Mouse (Mus musculus) induced T-regulatory cell, adult 2 months (primary cell): ENCODE data around the gene Calm4.
"Not testable (repeated sequence)": the region's sequence is repeated elsewhere in the genome, so short reads cannot be mapped to it uniquely, and the experiment has no call there.

Source experiments
- DNase-seq: peaks from one replicate; pipeline ENCODE4 v3.0.0-alpha.2; 2012; ENCODE audit warnings: low read depth

The Calm4 gene

DNA sequence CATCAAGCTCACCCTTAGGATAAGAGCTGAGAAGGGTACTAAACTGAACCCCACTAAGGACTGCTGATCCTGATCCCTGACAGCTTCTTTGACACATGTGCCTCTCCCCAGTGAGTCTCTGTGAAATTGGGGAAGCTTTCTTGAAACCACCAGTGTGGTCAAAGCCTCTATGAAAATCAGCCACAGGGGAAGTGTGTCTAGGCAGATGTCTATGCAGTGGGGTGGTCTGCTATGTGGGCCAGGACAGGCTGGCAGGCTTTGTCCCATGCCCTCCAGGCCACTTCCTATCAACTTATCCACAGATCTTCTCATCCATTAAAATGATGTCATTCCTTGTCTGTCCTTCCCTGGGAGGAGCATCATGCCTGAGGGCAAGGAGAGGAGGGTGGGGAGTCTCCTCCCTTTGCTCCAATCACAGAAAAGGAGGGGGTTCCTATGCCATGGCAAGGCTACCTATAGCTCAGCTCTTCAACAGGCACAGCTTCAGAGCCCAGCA, at the start of gene Calm4:
TSS of gene Calm4 (plus strand) at position 446 of the 496 bp plus-strand sequence.
- DNase-seq = not testable (repeated sequence)

DNA sequence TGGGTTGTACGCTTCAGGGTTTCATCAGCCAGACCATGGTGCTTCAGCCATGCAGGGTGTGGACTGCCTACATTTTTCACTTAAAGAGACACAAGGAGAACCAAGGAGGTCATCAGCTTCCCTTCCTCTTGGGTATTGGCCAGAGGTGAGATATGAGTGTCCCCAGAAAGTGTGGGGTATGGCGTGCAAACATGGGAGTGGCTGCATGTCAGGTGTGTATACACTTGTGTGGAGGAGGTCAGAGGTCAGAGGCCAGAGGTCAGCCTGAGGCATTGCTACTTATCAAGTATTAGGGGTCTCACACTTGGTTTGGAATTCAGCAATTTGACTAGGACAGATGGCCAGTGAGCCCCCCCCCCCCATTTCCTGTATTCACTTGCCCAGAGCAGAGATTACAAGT, 49.0 kb upstream of the Calm4 start:
- no peak for DNase-seq

DNA sequence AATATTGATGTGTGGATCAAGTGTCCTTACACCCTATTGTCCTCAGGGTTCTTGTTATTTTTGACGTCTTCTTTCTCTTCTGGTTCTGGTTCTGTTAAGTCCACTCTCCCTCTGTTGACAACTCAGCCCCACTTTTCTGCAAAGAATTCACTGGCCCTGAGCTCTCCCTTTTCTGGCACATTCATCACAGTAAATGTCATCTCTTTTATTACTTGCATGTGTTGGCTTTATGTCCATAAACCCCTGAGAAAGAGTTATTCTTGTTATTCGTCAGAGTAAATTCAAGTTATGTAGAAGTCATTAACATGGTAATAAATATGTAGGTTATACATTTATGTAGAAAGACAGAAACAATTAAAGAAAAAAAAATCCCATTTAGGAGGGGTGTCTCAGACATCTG, 48.0 kb upstream of the Calm4 start:
- DNase-seq = no peak

DNA sequence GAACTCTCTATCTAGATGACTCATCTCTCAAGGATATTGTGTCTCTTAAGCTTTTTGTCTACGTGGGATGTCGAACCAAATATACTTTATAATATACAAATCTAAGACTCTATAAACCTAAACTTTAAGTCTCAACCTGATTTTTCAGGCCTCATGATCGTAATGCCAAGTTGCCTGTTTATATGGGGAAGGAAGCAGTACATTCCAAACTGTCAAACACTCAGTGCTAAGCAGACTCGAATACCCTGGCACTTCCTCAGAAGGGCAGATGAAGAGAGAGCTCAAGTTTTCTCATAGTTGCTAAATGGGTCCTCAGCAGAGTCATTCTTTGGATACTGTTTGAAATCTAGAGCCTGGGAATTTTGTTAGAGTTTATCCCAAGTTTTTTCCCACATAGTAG, 40.9 kb upstream of the Calm4 start:
- DNase-seq = no peak

DNA sequence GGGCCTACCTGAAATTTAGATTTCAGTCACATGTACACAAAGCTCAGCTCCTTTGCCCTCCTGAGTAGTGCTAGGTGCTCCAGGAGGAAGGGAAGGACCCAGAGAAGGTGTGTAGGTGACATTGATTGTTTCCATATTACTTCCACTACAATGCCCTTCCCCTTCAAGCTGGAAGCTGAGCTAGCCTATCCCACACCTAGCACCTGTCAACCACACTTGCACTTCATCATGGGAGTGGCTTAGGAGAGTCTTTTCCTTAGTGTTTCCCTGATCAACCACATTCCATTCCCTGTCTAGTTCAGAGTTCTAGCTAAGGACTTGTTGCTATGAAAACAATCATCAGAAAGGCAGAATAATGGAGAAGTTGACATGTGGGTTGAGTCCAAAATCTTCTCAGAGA, 38.8 kb upstream of the Calm4 start:
- DNase-seq = no peak

DNA sequence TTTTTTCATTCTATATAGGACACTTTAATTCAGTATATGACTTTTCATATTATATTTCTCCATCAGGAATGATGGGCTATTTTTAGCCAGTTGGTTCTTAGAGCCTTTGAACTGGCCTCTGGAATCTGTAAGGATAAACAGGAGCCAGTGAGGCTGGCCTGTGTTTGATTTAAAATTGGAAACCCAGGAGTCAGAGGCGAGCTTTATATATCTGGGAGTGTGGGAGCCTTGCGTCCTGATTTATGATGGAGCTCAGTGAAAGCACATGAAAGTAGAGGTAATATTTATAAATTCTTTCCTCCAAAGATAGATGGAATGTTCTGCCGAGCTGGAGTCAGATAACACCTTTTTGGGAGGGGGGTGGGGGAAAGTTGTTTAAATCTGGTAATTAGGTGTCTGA, 38.2 kb upstream of the Calm4 start:
- DNase-seq = no peak

DNA sequence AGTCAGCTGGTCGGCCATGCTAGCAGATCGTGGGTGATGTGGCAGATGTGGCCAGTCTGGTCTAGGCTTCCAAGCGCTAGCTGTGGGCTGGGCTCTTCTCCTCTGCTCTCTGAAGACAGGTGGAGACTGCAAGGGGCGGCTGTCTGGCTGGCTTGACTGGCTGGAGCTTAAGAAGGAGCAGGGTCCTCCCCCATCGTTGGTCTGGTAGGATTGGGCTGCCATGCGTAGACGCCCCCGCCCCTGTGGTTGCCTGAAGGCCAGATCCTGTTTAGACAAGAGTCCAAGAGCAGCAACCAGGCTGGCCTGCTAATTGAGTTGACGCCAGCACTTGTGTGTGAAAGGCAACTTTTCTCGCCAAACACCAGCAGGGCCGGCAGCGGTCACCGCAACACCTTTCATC, 33.4 kb upstream of the Calm4 start, which contains the start of gene Calml3:
TSS of gene Calml3 (minus strand) at position 131 of the 400 bp plus-strand sequence.
- DNase-seq = no peak

DNA sequence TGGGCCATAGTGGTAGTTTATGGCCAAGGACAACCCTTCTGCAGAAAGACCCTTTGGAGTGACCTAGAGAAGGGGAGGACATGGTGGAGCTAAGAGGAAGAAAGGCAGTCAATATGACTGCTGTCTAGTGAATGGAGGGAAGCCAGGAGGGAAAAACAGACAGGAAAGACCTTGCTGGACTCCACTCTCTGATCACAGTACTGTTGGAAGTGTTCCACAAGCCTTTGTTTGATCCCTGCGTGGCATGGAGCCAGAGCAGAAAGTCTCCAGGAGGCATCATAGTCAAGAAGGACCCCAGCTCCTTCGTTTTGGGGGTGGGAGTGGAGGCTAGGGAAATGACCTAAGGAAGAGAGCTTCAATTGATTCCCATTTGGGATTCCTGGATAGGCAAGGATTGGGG, 32.4 kb upstream of the Calm4 start:
- DNase-seq = no peak

DNA sequence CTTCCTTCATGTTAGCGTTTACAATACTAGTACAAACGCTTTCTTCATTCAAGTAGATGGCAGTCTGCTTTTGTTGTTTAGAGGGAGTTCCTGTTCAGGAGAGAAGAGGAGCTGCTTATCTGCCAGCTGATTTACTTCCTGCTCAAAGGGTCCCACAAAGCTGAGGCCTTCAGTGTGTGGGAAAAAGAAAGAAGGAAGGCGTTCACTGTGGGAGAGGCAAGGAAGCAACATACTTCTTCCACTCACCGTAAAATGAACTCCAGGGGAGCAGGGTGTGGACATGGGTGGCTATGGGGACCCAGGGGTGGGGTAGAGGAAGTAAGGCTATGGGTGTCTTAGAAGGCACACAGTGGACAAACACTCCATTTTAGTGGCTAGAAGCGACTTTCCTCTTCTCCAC, 31.9 kb upstream of the Calm4 start:
- DNase-seq = no peak

DNA sequence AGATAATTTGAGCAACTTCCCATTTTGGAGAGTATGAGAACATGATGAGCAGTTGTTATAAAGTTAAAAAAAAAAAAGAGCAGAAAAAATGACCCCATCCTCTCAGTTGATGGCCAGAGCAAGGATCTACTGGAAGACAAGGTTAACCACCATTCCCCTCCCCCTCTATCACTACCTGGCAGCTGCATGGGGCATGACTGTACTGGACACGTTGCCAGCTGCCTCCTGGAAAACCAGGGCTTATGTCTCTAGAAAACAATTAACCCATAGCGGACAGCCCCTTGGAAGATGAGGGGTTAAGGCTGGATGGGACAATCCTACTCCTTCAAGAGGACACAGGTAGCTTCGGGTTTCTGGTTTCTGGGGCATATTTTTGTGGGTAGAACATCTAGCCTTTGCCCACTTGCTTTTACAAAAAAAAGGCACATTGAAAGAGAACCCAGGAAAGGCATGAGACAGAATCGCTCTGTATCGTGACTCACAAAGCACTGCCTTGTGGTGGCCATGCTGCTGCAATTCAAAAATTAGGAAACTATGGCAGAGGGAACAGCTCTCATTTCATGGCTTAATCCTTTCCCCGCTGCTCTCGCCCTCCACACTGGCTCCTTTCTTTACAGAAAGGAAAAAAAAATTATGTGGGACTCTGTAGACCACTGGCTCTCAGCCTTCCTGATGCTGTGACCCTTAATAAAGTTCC, 30.3 kb upstream of the Calm4 start:
- DNase-seq = no peak

DNA sequence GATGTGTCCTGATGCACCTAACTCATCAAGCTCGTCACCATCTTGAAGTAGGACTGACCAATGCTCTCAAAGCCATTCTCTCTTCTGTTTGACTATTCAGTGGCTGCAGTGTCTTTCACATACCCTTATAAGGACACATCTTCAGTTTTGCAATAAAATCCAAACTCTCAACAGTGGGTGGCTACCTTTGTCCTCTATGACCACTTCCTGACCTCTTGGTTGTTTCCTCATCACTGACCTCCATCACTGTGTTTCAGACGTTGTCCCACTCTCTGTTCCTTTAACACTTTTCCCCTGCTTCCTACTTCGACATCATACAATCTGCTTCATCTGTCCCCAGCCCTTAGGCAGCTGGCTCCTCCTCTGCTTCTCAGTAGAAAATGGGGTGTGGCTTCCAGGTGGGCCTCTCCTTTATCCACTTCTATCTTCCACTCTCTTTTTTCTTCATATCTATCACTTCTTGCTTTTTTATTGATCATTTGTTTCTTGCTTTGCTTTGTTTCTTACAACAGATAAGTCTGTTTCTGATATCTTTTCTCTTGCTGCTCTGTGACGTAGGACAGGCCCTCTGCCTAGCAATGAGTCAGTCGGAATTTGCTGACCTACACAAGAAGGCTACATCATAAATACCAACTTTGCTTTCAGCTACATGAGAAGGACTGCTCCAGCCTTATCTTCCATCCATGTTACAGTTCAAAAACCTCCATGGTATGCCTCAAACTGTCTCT, 19.4 kb upstream of the Calm4 start:
- DNase-seq = no peak

DNA sequence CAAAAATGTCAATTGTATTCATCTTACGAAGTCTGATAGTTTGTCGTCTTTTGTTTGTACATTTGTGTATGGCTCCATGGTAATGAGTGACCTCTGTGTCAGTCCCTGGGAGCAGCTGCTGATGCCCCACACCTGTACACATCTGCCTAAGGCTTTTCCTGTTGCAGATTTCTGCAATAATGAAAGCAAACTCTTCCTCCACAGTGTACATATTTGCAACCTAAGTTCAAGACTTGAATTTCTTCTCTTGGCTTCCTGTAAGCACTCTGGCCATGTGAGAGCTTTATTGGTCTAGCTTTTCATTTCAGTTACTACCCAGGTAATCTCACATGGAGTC, 18.8 kb upstream of the Calm4 start:
- DNase-seq = no peak

DNA sequence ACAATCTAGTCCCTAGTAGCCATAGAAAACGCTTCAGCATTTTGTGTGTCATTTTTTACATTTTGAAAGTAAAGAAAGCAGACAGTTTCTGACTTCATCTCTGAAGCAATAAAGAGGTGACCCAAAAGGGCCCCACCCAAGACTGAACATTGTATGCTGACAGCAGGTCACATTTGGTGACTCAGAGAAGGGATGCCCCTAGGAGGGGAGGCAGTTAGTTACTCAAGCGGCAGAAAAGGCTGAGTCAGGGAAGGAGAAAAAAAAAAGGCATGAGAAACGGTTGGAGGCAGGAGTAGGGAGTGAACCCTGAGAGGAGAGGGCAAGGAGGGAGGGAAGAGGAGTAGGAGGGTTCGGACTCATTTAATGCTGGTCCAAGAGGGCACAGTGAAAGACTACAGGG, 15.5 kb upstream of the Calm4 start:
- DNase-seq = no peak

DNA sequence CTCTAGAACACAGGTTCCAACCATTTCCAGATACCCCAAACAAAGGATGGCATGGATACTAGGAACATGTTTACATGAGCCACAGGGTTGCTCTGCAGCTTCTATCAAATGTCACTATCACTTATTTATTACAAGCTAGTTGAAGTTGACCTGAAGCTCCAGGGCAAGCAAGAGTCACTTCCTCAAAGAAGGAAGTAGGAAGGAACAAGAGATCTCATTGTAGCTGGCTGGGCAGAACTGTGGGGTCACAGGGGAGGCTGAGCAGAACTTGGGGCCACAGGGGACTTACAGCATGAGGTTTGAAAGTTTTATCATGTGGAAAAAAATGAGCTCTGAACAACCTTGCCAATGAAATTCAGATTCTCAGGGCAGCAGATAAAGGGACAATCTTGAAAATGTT, 11.8 kb upstream of the Calm4 start:
- no peak for DNase-seq

DNA sequence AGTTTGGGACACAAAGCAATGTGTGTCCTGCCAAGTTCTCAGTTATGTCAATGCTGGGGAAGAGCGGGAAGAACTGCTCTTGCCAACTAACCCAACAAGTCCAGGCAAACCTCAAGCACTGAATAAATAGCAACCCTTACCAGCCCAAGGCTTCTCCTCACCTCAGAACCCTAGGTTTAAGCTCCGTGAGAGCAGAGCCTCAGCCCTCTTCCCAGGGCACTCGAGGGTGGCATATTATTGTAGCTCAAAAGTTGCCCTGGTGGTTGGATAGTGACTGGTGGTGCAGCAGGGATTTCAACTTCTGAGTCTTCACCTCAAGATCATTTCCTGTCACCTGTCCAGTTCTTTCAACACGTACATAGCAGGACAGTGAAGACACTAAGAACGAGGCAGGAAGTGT, 6.0 kb upstream of the Calm4 start:
- no peak for DNase-seq

DNA sequence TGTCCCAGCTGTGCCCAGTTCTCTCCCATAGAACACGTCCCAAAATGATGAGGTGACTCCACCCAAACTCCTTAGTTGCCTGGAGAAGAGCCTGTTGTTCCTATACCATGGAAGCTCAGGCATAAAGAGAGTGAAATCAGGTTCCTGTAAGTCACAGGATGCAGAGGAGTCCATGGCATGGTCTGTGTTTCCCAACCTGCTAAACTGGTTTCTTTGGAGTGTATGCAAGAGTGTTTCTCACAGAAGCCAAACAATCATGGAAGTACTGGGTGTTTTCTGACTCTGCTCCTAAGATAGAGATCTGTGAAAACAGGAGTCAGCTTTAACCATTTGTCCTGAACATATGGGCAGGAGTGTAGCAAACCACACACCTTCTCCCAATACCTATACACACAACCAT, 5.6 kb upstream of the Calm4 start:
- DNase-seq = no peak

DNA sequence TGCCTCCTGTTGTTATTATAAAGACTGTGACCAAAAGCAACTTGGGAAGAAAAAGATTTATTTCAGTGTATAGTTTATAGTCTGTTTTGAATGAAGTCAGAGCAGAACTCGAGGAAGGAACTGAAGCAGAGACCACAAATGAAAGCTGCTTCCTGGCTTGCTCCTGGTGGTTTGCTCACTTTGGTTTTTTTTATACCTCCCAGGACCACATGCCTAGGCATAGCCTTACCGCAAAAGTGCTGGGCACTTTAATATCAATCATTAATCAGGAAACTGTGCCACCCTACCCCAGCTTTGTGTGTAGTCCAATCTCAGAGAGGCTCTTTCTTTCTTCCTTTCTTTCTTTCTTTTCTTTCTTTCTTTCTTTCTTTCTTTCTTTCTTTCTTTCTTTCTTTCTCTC, 5.1 kb upstream of the Calm4 start:
- DNase-seq = no peak

DNA sequence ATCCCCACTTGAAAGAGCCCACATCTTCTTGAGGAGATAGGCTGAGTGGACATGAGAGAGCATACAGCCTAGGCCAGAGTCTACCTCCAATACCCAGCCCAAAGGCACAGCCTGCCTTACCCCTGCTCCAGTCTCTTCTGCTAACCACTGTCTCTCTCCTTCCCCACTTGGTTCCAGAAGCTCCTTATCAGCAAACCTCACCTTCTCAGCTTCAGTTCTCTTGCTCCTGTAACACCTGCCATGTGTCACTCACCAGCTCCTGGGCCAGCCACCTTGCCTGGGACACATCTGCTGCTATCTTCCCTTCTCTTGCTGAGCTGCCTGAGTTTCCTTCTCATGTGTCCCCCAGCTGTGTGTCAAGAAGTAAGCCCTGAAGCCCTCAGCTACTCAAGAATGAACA, 3.9 kb upstream of the Calm4 start:
- DNase-seq = not testable (repeated sequence)

DNA sequence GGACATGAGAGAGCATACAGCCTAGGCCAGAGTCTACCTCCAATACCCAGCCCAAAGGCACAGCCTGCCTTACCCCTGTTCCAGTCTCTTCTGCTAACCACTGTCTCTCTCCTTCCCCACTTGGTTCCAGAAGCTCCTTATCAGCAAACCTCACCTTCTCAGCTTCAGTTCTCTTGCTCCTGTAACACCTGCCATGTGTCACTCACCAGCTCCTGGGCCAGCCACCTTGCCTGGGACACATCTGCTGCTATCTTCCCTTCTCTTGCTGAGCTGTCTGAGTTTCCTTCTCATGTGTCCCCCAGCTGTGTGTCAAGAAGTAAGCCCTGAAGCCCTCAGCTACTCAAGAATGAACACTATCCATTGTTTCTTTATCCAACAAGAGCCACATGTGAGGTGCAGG, 3.1 kb downstream of the Calm4 start:
- DNase-seq = not testable (repeated sequence)

DNA sequence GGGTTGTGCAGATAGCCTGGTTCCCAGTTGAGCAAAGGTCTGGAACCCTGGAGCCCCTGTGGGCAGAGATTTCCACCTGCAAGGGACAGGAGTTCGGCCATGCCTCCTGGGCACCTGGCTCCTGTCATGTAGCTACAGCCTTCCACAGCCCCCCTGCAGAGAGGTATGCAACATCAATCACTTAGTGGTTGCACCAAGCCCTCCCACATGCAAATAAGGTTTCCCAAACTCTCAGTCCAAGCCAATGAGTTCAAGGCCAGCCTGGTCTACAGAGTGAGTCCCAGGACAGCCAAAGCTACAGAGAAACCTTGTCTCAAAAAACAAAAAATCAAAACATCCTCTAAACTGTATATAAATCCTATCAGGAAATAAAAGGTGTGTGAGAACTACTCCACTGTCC, 12.8 kb downstream of the Calm4 start:
- DNase-seq = no peak

DNA sequence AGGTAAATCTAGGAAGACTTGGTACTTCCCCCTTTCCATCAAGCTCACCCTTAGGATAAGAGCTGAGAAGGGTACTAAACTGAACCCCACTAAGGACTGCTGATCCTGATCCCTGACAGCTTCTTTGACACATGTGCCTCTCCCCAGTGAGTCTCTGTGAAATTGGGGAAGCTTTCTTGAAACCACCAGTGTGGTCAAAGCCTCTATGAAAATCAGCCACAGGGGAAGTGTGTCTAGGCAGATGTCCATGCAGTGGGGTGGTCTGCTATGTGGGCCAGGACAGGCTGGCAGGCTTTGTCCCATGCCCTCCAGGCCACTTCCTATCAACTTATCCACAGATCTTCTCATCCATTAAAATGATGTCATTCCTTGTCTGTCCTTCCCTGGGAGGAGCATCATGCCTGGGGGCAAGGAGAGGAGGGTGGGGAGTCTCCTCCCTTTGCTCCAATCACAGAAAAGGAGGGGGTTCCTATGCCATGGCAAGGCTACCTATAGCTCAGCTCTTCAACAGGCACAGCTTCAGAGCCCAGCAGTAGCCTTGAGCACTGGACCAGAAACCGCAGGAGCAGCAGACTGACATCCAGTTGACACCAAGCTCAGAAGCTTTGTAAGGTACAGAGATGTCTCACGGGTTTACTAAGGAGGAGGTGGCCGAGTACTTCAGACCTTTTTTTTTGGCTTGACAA, 16.2 kb downstream of the Calm4 start, which contains the start of gene Calm5:
TSS of gene Calm5 (plus strand) at position 526 of the 686 bp plus-strand sequence.
- DNase-seq = not testable (repeated sequence)

DNA sequence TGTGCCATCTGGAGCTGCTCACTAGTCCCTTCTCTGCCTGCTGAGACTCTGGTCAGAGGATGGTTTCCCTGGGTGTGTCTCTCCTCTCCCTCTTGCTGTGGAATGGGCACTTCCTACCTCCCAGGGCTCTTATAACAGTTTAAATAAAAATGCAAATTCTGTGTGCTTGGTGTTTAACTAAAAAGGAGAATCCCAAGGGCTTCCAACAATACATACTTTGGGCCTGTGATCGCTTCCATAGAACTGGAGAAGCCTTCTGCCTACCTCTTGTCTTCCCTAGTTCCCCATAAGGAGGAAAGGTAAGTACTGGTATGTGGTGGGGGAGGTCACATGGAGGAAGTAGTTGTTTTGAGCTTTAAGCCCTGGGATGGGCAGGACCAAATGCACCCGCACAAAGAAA, 17.3 kb downstream of the Calm4 start:
- no peak for DNase-seq

DNA sequence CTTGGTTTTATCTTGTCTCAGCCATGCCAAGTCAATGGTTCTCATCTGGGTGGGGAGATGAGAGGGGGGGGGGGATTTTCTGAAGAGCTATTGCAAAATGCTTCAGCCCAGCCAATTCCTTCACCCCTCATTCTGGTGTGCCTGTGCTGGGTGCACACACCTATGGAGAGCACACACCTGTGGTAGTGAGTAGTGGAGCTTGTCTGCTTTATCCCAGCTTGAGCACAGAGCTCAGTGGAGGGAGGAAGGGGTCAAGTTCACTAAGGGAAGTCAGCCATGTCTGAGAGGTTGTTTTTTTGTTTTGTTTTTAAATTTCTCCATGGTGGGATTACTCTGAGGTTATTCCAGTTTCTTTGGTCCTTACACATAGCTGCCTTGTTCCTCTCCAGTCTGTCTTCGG, 18.7 kb downstream of the Calm4 start:
- DNase-seq = no peak
